Mouse (Mus musculus) ES-E14 (cell line): ENCODE results near the gene Ccng2.

Source experiments
- HCFC1 ChIP-seq: IDR thresholded peaks from 2 replicates; pipeline ENCODE4 v1.6.1; 2012; ENCODE audit warnings: low read length, inconsistent platforms, borderline replicate concordance; ENCODE audit not compliant: insufficient read depth
- ZNF384 ChIP-seq: IDR thresholded peaks from 2 replicates; pipeline ENCODE4 v1.6.1; 2012; ENCODE audit warnings: low read depth, low read length, inconsistent platforms

DNA sequence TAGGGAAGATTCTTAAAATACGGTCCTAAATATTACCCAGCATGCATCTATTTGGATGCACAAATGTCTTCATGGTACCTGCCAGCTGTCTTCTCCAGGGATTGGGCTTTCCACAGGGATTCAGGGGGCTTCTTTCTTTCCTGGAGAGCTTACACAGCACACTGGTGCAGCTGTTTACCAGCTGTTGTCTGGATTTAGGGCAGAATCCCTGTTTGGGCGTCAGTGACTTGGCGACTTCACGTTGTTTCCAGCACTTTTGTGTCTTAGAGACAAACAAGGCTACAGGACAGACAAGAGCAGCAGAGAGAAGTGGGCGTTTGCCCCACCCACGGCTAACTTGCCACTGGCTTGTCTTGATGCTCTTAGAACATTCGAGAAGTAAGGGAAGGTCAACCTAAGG is 16.1 kb downstream of the Ccng2 start:
- TF ChIP-seq ZNF384 (no peak), HCFC1 (no peak)
